Comparison of ENCODE assay signal across 29 mouse cellular contexts in genomic region chr16:95283369-95283768, GRCm38 (mm10). TPM values are rescaled to one million over a fixed set of nuclear protein-coding genes. Genes with fewer than 3 reads are reported as not detected.
A peak's percentile ranks its signal among the peaks of the same experiment; 100 is the strongest.
DNase-seq lines count a peak whose midpoint lies in the region; ATAC-seq lines count a peak whose summit lies in the region.
"Had no signal": no experiment of that assay in that cellular context is flagged by ENCODE, and none has a peak within 500 bp of the region (broad histone marks: within the 10 kb centered on the region; RNA-seq: fewer than 3 reads in every experiment).

No protein-coding gene starts in this region.

- intact Hi-C loops in heart, postnatal 36 days (cut with DNase I) = no loop called here

- peak; percentile 11 to 14 for DNase-seq in heart, adult 18-20 months
- DNase-seq in heart, postnatal 36 days = no peak
- DNase-seq in 3T3-L1 (ENCODE audit: low read depth, low spot score) = peak; percentile 19
- no peak for DNase-seq in forebrain, embryonic 14.5 days (ENCODE audit: low spot score)
- DNase-seq in right cerebral cortex, postnatal 10 days (ENCODE audit: low spot score in 2 of 2) = no peak
- DNase-seq: adrenal gland, postnatal 10 days; cerebellum, adult 11 months; cerebellum, adult 9-10 months; embryo, embryonic 11 days; gastrocnemius, adult 2 months; kidney, adult 18-20 months; kidney, postnatal 4 days; right cerebral cortex, postnatal 14 days had no signal

- H3K27ac ChIP-seq in brown adipose tissue, adult 24 weeks (replicated peaks; ENCODE audit: low read depth, low read length) = 0 out of 2 replicates have a peak overlapping the region, but pooled peaks have one; percentile 10
- no peak overlapping the region for H3K27ac ChIP-seq in forebrain, embryonic 14.5 days (ENCODE audit: low read depth, low read length)
- H3K27ac ChIP-seq: embryonic facial prominence, embryonic 12.5 days; forebrain, embryonic 10.5 days; gastrocnemius, adult 2 months; hindbrain, embryonic 10.5 days; hindbrain, embryonic 15.5 days; limb, embryonic 13.5 days; lung, embryonic 15.5 days; midbrain, embryonic 12.5 days; neural tube, embryonic 13.5 days had no signal

- no peak overlapping the region for H3K4me2 ChIP-seq in forebrain, embryonic 14.5 days (ENCODE audit: low read length)
- H3K4me2 ChIP-seq: embryonic facial prominence, embryonic 12.5 days; heart, embryonic 12.5 days; hindbrain, embryonic 15.5 days; limb, embryonic 13.5 days; liver, embryonic 11.5 days; lung, embryonic 15.5 days; midbrain, embryonic 12.5 days; neural tube, embryonic 13.5 days had no signal

- no peaks in the 10 kb centered on the region; the same call in 1 of the 2 replicates for H3K4me1 ChIP-seq in brown adipose tissue, adult 24 weeks (ENCODE audit: control insufficient read depth, insufficient read depth, insufficient read length, low read length)
- H3K4me1 ChIP-seq in forebrain, embryonic 14.5 days (ENCODE audit: control insufficient read depth, insufficient read depth, low read length) = no peaks in the 10 kb centered on the region
- H3K4me1 ChIP-seq: embryonic facial prominence, embryonic 12.5 days; hindbrain, embryonic 15.5 days; limb, embryonic 13.5 days; midbrain, embryonic 12.5 days; neural tube, embryonic 13.5 days had no signal

- no peaks in the 10 kb centered on the region for H3K27me3 ChIP-seq in forebrain, embryonic 14.5 days (replicated peaks; ENCODE audit: control insufficient read depth, insufficient read depth, low read length)
- H3K27me3 ChIP-seq: embryonic facial prominence, embryonic 12.5 days; heart, embryonic 12.5 days; hindbrain, embryonic 15.5 days; limb, embryonic 13.5 days; lung, embryonic 15.5 days; megakaryocyte, embryonic 14.5 days; midbrain, embryonic 12.5 days; neural tube, embryonic 13.5 days had no signal

- no peak overlapping the region for H3K4me3 ChIP-seq in brown adipose tissue, adult 24 weeks (ENCODE audit: insufficient read depth, low read depth, low read length)
- H3K4me3 ChIP-seq in forebrain, embryonic 14.5 days (ENCODE audit: low read depth, low read length) = no peak overlapping the region
- H3K4me3 ChIP-seq: embryonic facial prominence, embryonic 12.5 days; forebrain, embryonic 10.5 days; gastrocnemius, adult 2 months; heart, embryonic 12.5 days; hindbrain, embryonic 10.5 days; hindbrain, embryonic 15.5 days; limb, embryonic 13.5 days; lung, embryonic 15.5 days; midbrain, embryonic 12.5 days; myocyte; neural tube, embryonic 13.5 days had no signal

- H3K36me3 ChIP-seq in forebrain, embryonic 14.5 days (ENCODE audit: control insufficient read depth, insufficient read depth, low read length) = no peaks in the 10 kb centered on the region
- H3K36me3 ChIP-seq: embryonic facial prominence, embryonic 12.5 days; forebrain, embryonic 10.5 days; heart, embryonic 12.5 days; hindbrain, embryonic 10.5 days; hindbrain, embryonic 15.5 days; limb, embryonic 13.5 days; lung, embryonic 15.5 days; midbrain, embryonic 12.5 days; neural tube, embryonic 13.5 days had no signal

- H3K9ac ChIP-seq in forebrain, embryonic 14.5 days (ENCODE audit: low read length) = no peak overlapping the region
- H3K9ac ChIP-seq: embryonic facial prominence, embryonic 12.5 days; heart, embryonic 12.5 days; hindbrain, embryonic 15.5 days; limb, embryonic 13.5 days; lung, embryonic 15.5 days; midbrain, embryonic 12.5 days; neural tube, embryonic 13.5 days had no signal

- peak; percentile 32 for ATAC-seq in megakaryocyte progenitor cell, adult 5-6 weeks (replicated peaks; ENCODE audit: poor library complexity)
- no peak for ATAC-seq in forebrain, embryonic 14.5 days
- ATAC-seq: forebrain, embryonic 16.5 days had no signal

- H3K9me3 ChIP-seq in forebrain, embryonic 14.5 days (replicated peaks; ENCODE audit: control insufficient read depth, low read length) = no peaks in the 10 kb centered on the region
- H3K9me3 ChIP-seq: embryonic facial prominence, embryonic 12.5 days; forebrain, embryonic 10.5 days; heart, embryonic 12.5 days; hindbrain, embryonic 10.5 days; hindbrain, embryonic 15.5 days; limb, embryonic 13.5 days; lung, embryonic 15.5 days; megakaryocyte, embryonic 14.5 days; midbrain, embryonic 12.5 days; neural tube, embryonic 13.5 days had no signal

- 95% methylated on average over 10 of the region's 10 CpGs for WGBS in forebrain, embryonic 14.5 days

RNA-seq across cellular contexts. Expression of gene Kcnj15, which starts 26.0 kb away (rescaled TPM):
- total RNA-seq in heart, adult 18-20 months (2021) = 1 to 10 TPM; 1.1 to 1.4 TPM
- total RNA-seq in heart, postnatal 36 days (2021) = 1 to 10 TPM; 1.6 to 2.1 TPM
- 3.1 and 3.3 TPM in 2 replicates for polyA plus RNA-seq in brown adipose tissue, adult 24 weeks (2012; ENCODE audit: insufficient read depth, insufficient read length, missing spikeins)
- total RNA-seq in megakaryocyte progenitor cell, adult 5-6 weeks (2015) = not detected in 2 replicates
- under 0.01 TPM in 1 of 2 replicates, not detected in the other for total RNA-seq in megakaryocyte progenitor cell, adult 5-6 weeks (2017)
- polyA plus RNA-seq in forebrain, embryonic 14.5 days (2014; fragmentation: Nextera tagmentation; extraction: Ambion mirVana) = 0.06 and 0.19 TPM in 2 replicates
- total RNA-seq: midbrain, postnatal 0 days had no signal
- polyA plus RNA-seq: forebrain, embryonic 16.5 days had no signal

Comparison
In these comparisons a context has a peak if more than half of its experiments do, and no peak if none do; other contexts are left out.
1. DNase-seq: peak in heart, adult 18-20 months (2 of 2) and 3T3-L1 (single experiment); none in heart, postnatal 36 days (0 of 2), forebrain, embryonic 14.5 days (single experiment) and right cerebral cortex, postnatal 10 days (0 of 2).